Mouse (Mus musculus) brain, embryonic 18.5 days (tissue): ENCODE measurements at regions not wholly inside any gene's neighbourhood (a gene's known extent, or its start where the extent isn't known, plus 50 kb on each side); places are given as distances from the start of the nearest gene placed in this dataset.

Experiments used
- DNase-seq: peaks from one replicate; pipeline ENCODE4 v3.0.0-alpha.2; 2012; ENCODE audit warnings: low read depth, low spot score

DNA sequence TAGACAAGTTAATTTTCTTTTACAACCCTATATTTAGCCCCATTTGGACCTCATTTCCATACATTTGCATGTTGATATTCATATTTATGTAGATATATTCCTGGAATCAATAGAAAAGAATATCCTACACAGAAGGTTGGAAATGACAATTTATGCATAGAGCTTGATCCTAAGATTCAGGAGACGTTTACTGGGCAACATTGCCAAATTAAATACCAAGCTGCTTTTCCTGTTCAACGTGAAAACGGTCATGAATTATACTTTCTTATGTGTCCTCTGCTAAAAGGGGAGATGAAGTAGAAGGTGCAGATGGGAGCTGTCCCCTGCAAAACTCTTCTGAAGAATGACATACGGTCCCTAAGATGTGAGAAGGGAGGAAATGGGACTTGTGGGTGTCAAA, 2888.9 kb upstream of the Lrrc6 start:
- DNase-seq = peak; percentile 55

- DNase-seq = no peak
These were observed 2886.8 kb upstream of the Lrrc6 start for GRCm38 (mm10) chr15:69387466-69387865.

DNA sequence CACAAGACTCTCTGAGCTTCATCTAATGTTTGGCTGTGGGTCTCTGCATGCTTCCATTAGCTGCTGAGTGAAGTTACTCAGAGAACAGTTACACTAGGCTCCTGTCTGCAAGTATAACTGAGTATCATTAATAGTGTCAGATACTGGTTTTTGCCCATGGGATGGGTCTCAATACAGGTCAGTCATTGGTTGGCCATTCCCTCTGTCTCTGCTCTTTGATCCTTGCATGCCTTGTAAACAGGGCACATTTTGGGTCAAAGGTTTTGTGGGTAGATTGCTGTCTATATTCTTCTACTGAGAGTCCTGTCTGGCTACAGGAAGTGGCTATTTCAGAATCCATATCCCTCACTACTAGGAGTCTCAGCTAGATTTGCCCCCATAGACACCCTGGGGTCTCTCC, 2864.7 kb upstream of the Lrrc6 start:
- DNase-seq = no peak

DNA sequence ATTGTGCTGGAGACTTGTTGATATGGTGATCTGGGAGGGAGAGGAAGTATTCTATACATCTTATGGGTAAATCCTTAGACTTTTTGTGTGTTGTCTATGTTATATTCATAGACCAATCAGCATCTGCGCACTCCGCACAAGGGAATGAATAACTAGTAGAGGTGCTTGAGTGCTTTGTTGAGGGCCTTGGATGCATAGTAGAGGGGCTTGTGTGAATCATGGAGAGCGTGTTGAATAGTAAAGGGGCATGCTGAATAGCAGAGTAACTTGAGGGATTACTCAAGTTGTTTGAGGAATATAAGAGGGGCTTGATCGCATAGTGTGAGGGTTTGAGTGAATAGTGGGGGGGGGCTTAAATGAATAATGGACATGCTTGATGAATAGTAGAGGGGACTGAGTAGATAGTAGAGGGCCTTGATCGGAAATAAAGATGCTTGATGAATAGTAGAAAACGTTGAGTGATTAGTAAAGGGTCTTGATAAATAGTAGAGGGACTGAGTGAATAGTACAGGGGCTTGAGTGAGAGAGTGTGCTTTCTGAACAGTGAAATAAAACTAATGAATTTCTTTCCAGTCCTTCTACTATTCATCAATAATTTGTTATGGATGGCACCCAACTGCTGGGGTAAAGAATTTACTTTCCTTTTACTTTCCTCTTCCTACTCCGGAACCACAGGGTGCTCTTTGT, 2849.5 kb upstream of the Lrrc6 start:
- no peak for DNase-seq

- no peak for DNase-seq
These were observed 2845.4 kb upstream of the Lrrc6 start for GRCm38 (mm10) chr15:69346065-69346464.

DNA sequence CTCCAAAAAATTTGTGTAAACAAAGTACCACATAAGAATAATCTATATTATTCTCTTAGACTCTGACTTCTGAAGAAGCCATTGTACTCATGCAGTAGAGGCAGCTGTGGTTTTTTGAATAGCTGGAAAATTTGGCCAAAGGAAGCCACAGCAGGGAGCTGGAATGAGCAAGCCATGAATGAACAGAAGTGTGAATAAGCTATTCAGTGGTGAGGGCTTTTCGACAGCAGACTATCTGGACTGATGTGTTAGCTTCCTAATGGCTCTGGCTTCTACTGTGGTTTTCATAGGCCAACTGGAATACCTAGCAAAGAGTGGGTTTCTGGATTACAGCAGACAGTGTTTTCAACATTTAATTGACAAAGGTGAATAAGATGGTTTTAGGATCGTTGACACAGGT, 2842.0 kb upstream of the Lrrc6 start:
- DNase-seq = no peak

DNA sequence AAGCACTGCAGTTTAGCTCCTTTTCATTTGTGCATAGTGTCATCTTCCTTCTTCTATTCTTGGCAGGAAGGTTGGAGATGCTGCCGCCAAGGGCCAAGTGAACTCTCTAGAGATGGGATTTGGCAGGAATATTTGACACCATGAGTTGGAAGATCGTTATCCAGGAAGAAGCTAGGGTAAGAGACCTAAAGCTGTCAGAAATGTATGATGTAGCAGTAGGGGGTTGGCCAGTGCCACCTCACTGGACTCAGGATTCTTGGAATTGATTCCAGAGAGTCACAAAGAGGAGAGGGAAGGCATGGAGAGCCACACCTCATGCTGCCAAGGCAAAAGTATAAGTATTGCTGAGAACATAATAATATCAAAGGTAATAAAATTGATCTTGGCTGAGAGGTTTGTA, 2835.8 kb upstream of the Lrrc6 start:
- DNase-seq = no peak

DNA sequence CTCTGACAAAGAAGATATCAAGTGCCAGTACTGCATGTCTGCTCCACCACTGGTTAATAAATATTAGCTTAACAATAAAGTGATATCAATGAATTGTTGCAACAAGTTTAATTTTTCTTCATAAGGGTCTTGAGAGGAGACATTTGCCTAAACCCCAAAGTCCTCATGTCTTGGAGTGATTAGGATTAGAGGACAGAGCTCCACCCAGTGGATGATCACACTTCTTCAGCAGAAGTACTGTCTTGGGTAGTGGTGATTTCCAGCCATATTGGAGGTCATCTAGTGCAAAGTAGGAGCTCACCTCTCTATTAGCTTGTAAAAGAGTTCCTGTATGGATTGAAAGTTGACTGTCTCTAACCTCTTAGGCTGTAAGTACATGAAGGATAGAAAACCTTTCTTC, 2825.8 kb upstream of the Lrrc6 start:
- no peak for DNase-seq

GRCm38 (mm10) chr15:69303100-69303499, 2802.4 kb upstream of the Lrrc6 start:
- DNase-seq = no peak

- no peak for DNase-seq
These were observed 2790.6 kb upstream of the Lrrc6 start for GRCm38 (mm10) chr15:69291273-69291672.

DNA sequence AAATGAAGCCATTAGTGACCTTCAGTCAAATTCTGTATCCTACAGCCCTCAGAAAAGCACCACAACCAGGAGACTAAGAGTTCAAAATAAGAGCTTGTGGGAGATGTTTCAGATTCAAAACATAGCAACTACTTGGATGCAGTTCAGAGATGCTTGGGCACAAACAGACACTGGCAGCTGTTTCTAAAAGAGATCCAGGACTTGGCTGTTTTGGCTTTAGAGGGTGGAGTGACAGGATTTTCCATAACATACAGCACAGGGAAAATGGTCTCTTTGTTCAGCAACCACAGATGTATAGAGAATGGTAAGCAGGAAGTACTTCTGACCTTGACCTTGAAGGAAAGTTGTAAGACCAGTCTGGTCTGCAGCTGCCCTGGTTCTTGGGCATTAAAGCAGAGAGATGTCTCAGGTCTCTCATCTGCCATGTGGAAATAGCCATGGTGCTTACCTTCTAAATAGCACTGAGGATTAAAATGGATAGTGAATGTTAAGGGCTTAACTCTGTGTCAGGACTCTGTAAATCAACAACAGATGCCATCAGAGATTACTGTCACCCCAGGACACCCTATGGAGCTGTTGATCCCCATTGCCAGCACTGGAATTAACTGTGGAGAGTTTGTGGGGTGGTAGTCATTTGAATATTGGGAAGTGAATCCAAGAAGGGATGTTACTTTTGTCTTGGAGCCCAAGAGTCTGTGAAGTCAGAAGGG, 2775.0 kb upstream of the Lrrc6 start:
- DNase-seq = no peak

- no peak for DNase-seq
These were observed 2773.6 kb upstream of the Lrrc6 start for GRCm38 (mm10) chr15:69274225-69274766.

GRCm38 (mm10) chr15:69273518-69273917, 2772.8 kb upstream of the Lrrc6 start:
- no peak for DNase-seq

GRCm38 (mm10) chr15:69261940-69262339, 2761.2 kb upstream of the Lrrc6 start:
- no peak for DNase-seq

GRCm38 (mm10) chr15:69257161-69257778, 2756.6 kb upstream of the Lrrc6 start:
- no peak for DNase-seq

- no peak for DNase-seq
These were observed 2753.0 kb upstream of the Lrrc6 start for GRCm38 (mm10) chr15:69253698-69254097.

DNA sequence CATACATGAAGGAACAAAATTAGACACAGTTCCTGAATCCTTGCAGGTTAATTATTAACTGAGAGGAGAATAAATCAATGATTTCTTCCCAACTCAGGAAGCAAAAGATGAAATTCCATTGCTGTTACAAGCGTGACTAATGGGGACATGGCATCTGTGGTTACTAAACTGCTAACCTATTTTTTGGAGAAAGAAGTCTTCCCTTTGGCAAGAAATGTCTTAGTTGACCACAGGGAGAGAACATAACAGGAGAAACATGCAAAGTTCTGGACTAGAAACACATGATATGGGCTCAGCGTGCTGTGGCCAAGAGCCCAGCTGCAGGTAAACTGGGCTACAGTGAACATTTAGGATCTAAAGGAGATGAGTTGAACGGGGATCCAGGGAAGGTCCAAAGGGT, 2751.4 kb upstream of the Lrrc6 start:
- no peak for DNase-seq

DNA sequence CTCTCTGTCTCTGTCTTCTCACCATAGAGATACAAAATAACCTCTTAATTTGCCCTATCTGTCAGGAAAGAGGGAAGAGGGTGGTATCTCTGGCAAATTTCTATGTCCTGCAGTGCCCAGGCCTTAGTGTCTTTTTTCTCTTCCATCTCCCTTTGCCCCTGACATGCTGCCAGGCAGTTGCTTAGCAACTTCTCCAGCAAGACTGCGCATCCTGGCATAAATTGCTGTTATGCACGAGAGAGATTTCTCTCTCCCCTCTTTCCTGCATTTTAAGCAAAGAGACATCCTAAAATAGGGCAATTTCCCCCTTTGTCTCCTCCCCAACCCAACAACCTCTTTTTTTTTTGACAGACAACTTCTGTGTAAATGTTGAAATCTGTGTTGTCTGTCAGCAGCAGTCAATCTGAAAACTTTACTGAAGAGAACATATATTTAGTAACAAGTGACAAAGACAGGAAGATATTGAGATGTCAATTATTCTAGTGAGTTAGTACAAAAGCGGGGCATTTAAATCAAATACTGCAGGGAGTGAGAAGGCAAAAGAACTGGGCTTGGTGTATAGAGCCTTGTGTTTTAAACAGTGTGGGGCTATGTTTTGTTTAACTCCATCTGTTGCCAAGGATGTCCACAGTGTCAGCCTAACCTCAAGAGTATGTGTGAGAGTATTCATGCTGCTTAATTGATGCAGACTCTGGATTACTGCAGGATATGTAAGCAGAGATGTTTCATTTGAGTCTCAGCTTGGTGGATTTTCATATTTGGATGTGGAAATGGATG, 2745.7 kb upstream of the Lrrc6 start:
- DNase-seq = peak; percentile 80

- DNase-seq = no peak
These were observed 2734.6 kb upstream of the Lrrc6 start for GRCm38 (mm10) chr15:69235271-69235670.

DNA sequence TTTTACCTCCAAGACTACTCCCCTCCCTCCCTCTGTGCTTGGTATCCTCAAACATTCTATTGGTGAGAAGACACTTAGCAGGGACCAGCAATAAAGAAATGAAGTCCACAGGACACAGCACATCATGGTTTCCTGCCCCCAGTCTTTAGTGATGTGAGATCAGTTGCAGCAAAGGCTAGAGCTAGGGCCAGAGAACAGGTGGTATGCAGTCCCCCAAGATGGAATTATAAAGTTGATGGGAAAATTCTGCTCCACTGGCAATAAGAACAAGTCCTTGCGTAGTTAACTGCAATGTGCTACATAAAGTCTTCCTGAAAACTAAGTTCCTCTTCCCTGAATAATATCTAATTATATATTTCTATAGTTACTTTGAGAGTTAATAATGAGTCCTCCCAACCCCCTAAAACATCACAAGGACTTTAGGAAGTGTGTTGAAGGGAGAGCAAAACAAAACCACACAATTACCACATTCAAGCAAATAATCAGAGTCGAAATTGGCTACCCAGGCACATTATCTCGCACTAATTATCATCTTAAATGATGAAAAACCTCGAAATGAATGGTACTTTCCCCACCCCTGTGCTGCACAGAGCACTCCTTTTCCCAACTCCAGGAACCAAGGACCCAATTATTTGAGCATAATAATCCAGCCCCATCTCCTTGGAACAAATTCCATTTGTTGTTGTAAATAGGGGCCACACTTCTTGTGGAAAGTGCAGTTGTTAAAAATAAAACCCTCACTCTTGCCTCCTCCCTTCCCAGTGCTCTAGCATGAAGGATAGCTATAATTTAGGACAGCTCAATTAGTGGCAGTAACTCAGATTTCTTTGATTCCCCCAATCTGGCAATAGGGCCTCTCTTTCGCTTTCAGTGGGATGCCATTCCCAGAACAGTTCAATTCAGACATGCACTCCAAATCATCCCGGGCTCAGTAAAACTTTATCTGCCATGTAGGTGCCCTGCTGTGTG, 2724.2 kb upstream of the Lrrc6 start:
- DNase-seq = no peak

DNA sequence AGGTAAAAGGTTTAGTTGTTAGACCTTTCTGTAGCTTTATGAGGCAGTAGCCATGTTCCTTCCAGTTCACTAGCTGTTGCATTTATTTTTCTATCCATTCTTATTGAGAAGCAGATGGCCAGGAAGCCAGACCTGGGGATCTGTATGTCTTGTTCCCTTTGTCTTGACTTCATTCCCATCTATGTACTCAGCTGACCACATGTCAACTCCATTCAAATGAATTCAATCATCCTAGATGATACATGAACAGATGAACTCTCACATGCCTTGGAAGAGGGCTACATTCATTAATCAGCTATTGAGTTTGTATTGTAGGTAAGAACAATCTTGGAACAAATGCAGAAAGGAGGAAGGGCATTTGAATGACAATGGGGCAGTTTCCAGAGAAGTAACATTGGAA, 2722.7 kb upstream of the Lrrc6 start:
- DNase-seq = no peak
